Comparison of ENCODE assay signal across 8 mouse cellular contexts in genomic region chr17:47501946-47502706, GRCm38 (mm10). TPM values are rescaled to one million over a fixed set of nuclear protein-coding genes. Genes with fewer than 3 reads are reported as not detected.
DNase-seq lines count a peak whose midpoint lies in the region; ATAC-seq lines count a peak whose summit lies in the region.

TSS of gene Taf8 (minus strand) at chr17:47502292.

- no peaks in the 10 kb centered on the region for H3K9me3 ChIP-seq in lung, embryonic 16.5 days (ENCODE audit: control insufficient read depth, low read length)

- peak within 1 kb of the TSS; percentile 75 for H3K4me3 ChIP-seq in lung, embryonic 16.5 days (ENCODE audit: low read length)

- peak; percentile 94 for DNase-seq in MEL-GATA-1-ER (ENCODE audit: extremely low read depth, low read depth)
- DNase-seq in cerebellum, adult 8-10 months = peak; percentile 90
- DNase-seq in forelimb bud, embryonic 11.5 days (ENCODE audit: low read depth, low spot score) = peak; percentile 93
- DNase-seq in layer of hippocampus, adult 9-10 months (ENCODE audit: low spot score) = peak; percentile 89
- peak; percentile 93 for DNase-seq in ovary, postnatal 10 days (ENCODE audit: low spot score)
- DNase-seq in thymus, postnatal 10 days (ENCODE audit: low spot score in 2 of 2) = peak; percentile 88 to 89

- H3K4me1 ChIP-seq in lung, embryonic 16.5 days (replicated peaks; ENCODE audit: control insufficient read depth, insufficient read depth, low read length) = peaks cover 27% of the 10 kb centered on the region

- H3K27ac ChIP-seq in lung, embryonic 16.5 days (ENCODE audit: low read length) = peak within 1 kb of the TSS; percentile 79

- peak within 1 kb of the TSS; percentile 83 for H3K9ac ChIP-seq in lung, embryonic 16.5 days (ENCODE audit: low read length)

- peak; percentile 85 to 92 for ATAC-seq in hematopoietic stem cell, adult 5-6 weeks (replicated peaks in 1 of 2; ENCODE audit: insufficient read depth in 1 of 2, low FRiP score in 2 of 2, low TSS enrichment in 1 of 2, low read depth in 1 of 2, poor library complexity in 2 of 2, severe bottlenecking in 2 of 2)
- peak; percentile 93 for ATAC-seq in lung, embryonic 16.5 days (ENCODE audit: low read depth)

- no peaks in the 10 kb centered on the region for H3K27me3 ChIP-seq in lung, embryonic 16.5 days (ENCODE audit: control insufficient read depth, insufficient read depth, low read depth, low read length)

- 1% methylated on average over 40 of the region's 40 CpGs for WGBS in lung, embryonic 16.5 days

- peak within 1 kb of the TSS; percentile 84 for H3K4me2 ChIP-seq in lung, embryonic 16.5 days (ENCODE audit: low read depth, low read length)

- peaks cover 17% of the 10 kb centered on the region for H3K36me3 ChIP-seq in lung, embryonic 16.5 days (ENCODE audit: control insufficient read depth, insufficient read depth, low read length)

RNA-seq across cellular contexts. Expression of gene Taf8, which starts in this region (rescaled TPM):
- 55.6 and 73.2 TPM in 2 replicates for total RNA-seq in hematopoietic stem cell, adult 5-6 weeks (2017)
- polyA plus RNA-seq in lung, embryonic 16.5 days (2015; fragmentation: Nextera tagmentation; extraction: Ambion mirVana) = 30.5 and 30.9 TPM in 2 replicates

Comparison
In these comparisons a context has a peak if more than half of its experiments do, and no peak if none do; other contexts are left out.
1. Peak in every context shown above with its lines: DNase-seq, ATAC-seq, H3K4me3 ChIP-seq and H3K27ac ChIP-seq.